Mouse (Mus musculus) midbrain, embryonic 11.5 days (tissue): ENCODE measurements around the gene Phldb3. TPM values are rescaled to one million over a fixed set of nuclear protein-coding genes. Genes with fewer than 3 reads are reported as not detected.

Source experiments
- ATAC-seq: fragments of 200-750 bp; cut with Nextera tagmentation; 2 replicates; pipeline ENCODE4 v1.8.0; 2017; ENCODE audit warnings: moderate TSS enrichment, moderate library complexity; ENCODE audit not compliant: low FRiP score
- DNase-seq: peaks from one replicate; pipeline ENCODE4 v3.0.0; 2015; ENCODE audit warnings: low spot score; ENCODE audit errors: missing footprints
- H3K27ac ChIP-seq: fragments of 300-500 bp; sonication (generic); 2 replicates; pipeline ENCODE4 v1.5.1; 2014; ENCODE audit warnings: low read depth, low read length
- H3K27me3 ChIP-seq: fragments of 300-500 bp; sonication (generic); 2 replicates; pipeline ENCODE4 v1.6.1; 2014; ENCODE audit warnings: mild to moderate bottlenecking, low read length, moderate library complexity, mixed read lengths; ENCODE audit not compliant: control insufficient read depth, insufficient read depth
- H3K36me3 ChIP-seq: fragments of 300-500 bp; sonication (generic); 2 replicates; pipeline ENCODE4 v1.6.1; 2014; ENCODE audit warnings: mild to moderate bottlenecking, low read length, moderate library complexity, mixed read lengths; ENCODE audit not compliant: control insufficient read depth, insufficient read depth
- H3K4me1 ChIP-seq: fragments of 300-500 bp; sonication (generic); 2 replicates; pipeline ENCODE4 v1.6.1; 2014; ENCODE audit warnings: low read length; ENCODE audit not compliant: control insufficient read depth, insufficient read depth
- H3K4me2 ChIP-seq: fragments of 300-500 bp; sonication (generic); 2 replicates; pipeline ENCODE4 v1.6.1; 2014; ENCODE audit warnings: mild to moderate bottlenecking, moderate library complexity
- H3K4me3 ChIP-seq: fragments of 300-500 bp; sonication (generic); 2 replicates; pipeline ENCODE4 v1.5.1; 2014; ENCODE audit warnings: low read depth, low read length
- H3K9ac ChIP-seq: fragments of 300-500 bp; sonication (generic); 2 replicates; pipeline ENCODE4 v1.6.1; 2014; ENCODE audit warnings: low read length
- H3K9me3 ChIP-seq: fragments of 300-500 bp; sonication (generic); 2 replicates; pipeline ENCODE4 v1.6.1; 2016; ENCODE audit warnings: low read length; ENCODE audit not compliant: control insufficient read depth
- WGBS: fragments of 180-500 bp; shearing (Covaris S2); extraction: QIAGEN DNeasy Blood & Tissue Kit; methylation state at CpG from one replicate; pipeline ENCODE4 v1.1.7; 2014; 5-methylcytosine and 5-hydroxymethylcytosine counted together
- polyA plus RNA-seq: library from polyadenylated mRNA; unstranded; fragments of >200 nt; fragmentation: Nextera tagmentation; extraction: Ambion mirVana; gene quantifications from 2 replicates; pipeline ENCODE4 v1.2.1, GENCODE M21; 2014

Phldb3 gene
- polyA plus RNA-seq, 1 experiment from 2014 or later, result not detected

DNA sequence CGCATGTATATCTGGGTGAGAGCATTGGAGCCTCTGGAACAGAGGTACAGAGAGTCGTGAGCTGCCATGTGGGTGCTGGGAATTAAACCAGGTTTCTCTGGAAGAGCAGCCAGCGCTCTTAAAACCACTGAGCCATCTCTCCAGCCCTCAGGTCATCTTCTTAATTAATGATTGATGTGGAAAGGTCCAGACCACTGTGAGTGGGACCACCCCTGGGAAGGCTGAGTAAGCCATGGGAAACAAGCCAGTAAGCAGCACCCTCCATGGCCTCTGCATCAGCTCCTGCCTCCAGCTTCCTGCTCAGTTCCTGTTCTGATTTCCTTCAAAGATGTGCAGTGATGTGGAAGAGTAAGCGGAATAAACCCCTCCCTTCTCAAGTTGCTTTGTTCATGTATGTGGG, 18.4 kb upstream of the Phldb3 start:
- DNase-seq, result no peak

DNA sequence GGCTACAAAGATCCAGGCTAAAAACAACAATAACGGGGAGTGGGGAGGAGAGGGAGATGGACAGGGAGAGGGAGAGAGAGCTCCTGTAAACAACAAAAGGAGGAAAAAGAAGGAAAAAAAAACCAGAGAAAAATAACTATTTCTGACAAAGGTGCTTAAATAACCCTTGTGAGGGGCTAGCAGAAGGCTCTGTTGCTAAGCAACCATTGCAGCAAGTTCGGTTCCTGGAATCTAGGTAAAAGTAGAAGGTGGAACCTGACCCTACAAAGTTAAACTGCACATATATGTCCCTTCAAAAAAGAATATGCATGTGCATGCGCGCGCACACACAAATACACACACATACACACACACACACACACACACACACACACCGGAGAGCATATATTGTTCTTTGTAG, 17.8 kb upstream of the Phldb3 start:
- H3K36me3 ChIP-seq, result no peaks in the 10 kb centered on the region
- H3K9me3 ChIP-seq, result no peaks in the 10 kb centered on the region
- ATAC-seq, result no peak
- 82% methylated on average over 6 of the region's 6 CpGs for WGBS
- H3K4me3 ChIP-seq, result no peak overlapping the region
- H3K4me2 ChIP-seq, result no peak overlapping the region
- no peak for DNase-seq
- no peak overlapping the region for H3K27ac ChIP-seq
- peaks cover 12% of the 10 kb centered on the region for H3K4me1 ChIP-seq
- peaks cover 10% of the 10 kb centered on the region for H3K27me3 ChIP-seq
- H3K9ac ChIP-seq, result no peak overlapping the region

More for the DNA sequence above, 18.4 kb upstream of the Phldb3 start:
- no peak overlapping the region for H3K4me2 ChIP-seq
- no peak overlapping the region for H3K9ac ChIP-seq
- peaks cover 12% of the 10 kb centered on the region for H3K4me1 ChIP-seq
- no peaks in the 10 kb centered on the region for H3K36me3 ChIP-seq
- peaks cover 10% of the 10 kb centered on the region for H3K27me3 ChIP-seq
- no peak for ATAC-seq
- H3K27ac ChIP-seq, result no peak overlapping the region
- WGBS, result 67% methylated on average over 4 of the region's 4 CpGs
- H3K4me3 ChIP-seq, result no peak overlapping the region
- no peaks in the 10 kb centered on the region for H3K9me3 ChIP-seq

DNA sequence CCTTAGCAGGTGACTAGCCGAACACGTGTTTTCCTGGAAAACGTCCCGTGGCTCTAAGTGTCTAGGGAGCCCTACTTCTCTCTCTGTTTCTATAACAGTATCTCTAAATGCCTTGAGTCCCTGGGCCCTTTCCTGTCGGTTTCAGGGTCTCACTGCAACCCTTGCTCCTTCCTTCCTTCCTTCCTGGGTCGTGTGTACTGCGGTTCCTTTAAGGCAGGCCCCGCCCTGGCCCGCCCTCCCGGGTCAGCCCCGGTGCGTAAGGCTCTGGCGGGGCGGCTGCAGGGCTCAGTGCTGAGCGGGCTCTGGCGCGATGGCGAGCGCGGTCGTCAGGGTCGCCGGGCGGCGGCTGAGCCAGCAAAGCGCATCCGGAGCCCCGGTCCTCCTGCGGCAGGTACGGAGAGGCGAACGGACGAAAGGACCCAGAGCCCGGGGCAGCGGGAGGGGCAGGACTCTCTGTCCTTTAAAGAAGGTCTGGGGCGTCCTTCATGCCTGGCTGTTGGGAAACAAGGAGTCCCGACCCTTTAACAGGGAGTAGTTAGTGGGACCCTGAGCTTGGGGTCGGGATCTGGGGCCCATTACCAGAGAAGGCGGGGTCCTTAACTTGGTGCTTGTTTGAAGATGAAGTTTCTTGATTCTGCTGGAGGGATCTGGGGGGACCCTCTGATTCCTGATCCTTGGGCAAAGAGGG, 16.8 kb upstream of the Phldb3 start:
- no peaks in the 10 kb centered on the region for H3K36me3 ChIP-seq
- H3K4me3 ChIP-seq, result peak overlapping the region; percentile 54
- no peaks in the 10 kb centered on the region for H3K9me3 ChIP-seq
- H3K27me3 ChIP-seq, result peaks cover 9% of the 10 kb centered on the region; the same call in 1 of the 2 replicates
- WGBS, result 3% methylated on average over 37 of the region's 39 CpGs
- peak overlapping the region; percentile 78 for H3K9ac ChIP-seq
- no peak overlapping the region for H3K27ac ChIP-seq
- ATAC-seq, result peak; percentile 91
- peak overlapping the region; percentile 49 for H3K4me2 ChIP-seq
- peaks cover 12% of the 10 kb centered on the region for H3K4me1 ChIP-seq
- DNase-seq, result peak; percentile 96

DNA sequence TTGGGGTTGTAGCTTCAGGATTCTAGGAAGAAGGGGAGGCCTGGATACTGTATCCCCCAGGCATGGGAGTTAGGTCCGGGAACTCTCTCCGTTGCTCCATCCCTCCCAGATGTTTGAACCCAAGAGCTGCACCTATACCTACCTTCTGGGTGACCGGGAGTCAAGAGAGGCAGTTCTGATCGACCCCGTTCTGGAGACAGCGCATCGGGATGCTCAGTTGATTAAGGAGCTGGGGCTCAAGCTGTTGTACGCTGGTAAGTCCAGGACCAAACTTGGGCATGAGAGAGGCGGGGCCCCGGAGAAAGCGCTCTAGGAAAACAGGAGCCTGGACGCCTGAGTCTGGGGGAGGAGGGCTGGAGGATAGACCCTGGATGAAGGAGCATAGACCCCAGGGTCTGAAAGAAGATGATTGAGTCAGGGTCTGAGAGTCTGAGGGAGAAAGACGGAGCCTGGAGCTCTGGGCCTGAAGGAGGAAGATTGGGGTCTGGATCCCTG, 16.2 kb upstream of the Phldb3 start:
- peaks cover 12% of the 10 kb centered on the region for H3K4me1 ChIP-seq
- peaks cover 9% of the 10 kb centered on the region; the same call in 1 of the 2 replicates for H3K27me3 ChIP-seq
- H3K4me3 ChIP-seq, result peak overlapping the region; percentile 54
- no peaks in the 10 kb centered on the region for H3K36me3 ChIP-seq
- H3K9ac ChIP-seq, result peak overlapping the region; percentile 78
- ATAC-seq, result peak; percentile 38
- peak overlapping the region; percentile 49 for H3K4me2 ChIP-seq
- no peaks in the 10 kb centered on the region for H3K9me3 ChIP-seq
- WGBS, result 2% methylated on average over 13 of the region's 13 CpGs
- DNase-seq, result no peak
- H3K27ac ChIP-seq, result no peak overlapping the region

DNA sequence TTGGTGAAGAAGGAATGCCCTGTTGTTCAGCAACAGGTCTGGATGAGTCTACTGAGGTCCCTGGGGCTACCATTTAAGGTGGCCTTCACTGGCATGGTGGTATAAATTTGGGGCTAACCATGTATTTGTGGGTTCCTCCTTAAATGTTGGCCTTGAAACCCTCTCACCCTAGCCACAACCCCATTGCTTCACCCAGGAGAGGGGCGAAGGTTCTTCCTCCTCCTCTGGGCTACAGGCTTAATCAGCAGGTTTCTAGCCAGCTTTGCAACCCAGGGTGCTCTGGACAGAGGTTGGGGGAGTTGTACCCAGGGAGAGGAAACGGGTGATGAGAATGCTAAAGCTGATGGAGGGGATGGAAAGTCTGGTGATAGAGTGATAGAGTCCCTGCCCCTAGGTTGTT, 15.1 kb upstream of the Phldb3 start:
- Histone ChIP-seq H3K4me3 (no peak overlapping the region), H3K27me3 (peaks cover 9% of the 10 kb centered on the region; the same call in 1 of the 2 replicates), H3K9me3 (no peaks in the 10 kb centered on the region), H3K27ac (no peak overlapping the region), H3K4me1 (peaks cover 12% of the 10 kb centered on the region), H3K36me3 (no peaks in the 10 kb centered on the region), H3K9ac (no peak overlapping the region), H3K4me2 (no peak overlapping the region)
- 74% methylated on average over 2 of the region's 2 CpGs for WGBS
- no peak for DNase-seq
- ATAC-seq, result no peak

DNA sequence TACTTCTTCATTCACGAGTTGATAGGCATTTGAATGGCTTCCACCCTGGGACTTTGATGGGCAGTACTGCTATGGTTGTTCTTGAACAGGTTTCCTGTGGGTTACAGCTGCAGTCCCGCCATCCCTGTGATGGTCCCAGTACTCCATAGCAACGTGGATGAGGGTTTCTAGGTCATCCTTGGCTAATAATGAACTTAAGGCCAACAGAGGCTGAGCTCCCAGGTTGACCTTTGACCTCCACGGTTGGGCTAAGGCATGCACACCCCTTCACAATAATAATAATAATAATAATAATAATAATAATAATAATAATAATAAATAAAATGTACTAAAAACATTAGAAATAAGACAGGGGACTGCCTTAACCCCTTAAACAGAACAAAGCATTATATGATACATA, 12.4 kb upstream of the Phldb3 start:
- H3K4me2 ChIP-seq, result no peak overlapping the region
- H3K27me3 ChIP-seq, result peaks cover 9% of the 10 kb centered on the region; the same call in 1 of the 2 replicates
- peaks cover 14% of the 10 kb centered on the region for H3K4me1 ChIP-seq
- DNase-seq (no peak), ATAC-seq (no peak)
- no peak overlapping the region for H3K4me3 ChIP-seq
- H3K9me3 ChIP-seq, result no peaks in the 10 kb centered on the region
- H3K9ac ChIP-seq, result no peak overlapping the region
- WGBS, result 74% methylated on average over 4 of the region's 4 CpGs
- H3K36me3 ChIP-seq, result no peaks in the 10 kb centered on the region
- H3K27ac ChIP-seq, result no peak overlapping the region

DNA sequence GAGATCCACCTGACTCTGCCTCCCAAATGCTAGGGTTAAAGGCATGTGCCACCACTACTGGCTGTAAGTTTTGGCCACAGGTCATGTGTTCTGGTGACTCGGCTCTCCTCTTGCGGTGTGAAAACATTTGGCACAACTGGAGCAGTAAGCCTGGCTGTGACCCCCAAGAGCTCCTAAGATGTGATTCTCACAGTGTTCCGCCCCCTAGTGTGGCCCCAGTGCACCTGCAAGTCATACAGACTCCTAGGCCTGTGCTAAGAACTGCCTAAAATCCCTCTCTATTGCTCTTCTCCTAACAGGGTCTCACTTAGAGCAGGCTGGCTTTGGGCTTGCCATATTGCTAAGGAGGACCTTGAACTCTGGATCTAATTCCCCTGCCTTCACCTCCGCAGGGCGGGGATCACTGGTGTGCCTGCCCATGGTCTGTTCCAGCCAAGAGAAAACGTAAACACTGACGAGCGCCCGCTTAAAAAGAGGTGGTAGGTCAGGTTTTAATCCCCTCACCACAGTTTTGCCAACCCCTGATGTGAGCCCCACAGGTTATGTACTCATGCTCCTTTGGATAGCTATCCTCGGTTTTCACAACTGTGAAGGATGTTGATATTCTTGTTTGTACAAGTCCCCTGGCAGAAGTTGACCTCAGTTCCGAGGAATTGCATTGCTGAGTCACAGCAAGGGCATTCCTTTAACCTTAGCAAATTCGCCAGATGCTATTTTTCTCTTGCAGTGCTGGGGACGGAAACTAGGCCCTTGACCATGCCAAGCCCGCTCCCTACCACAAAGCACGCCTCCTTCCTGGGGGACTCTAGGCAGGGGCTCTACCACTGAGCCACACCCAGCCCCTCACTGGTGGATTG, 11.1 kb upstream of the Phldb3 start:
- Histone ChIP-seq H3K4me2 (no peak overlapping the region), H3K9me3 (no peaks in the 10 kb centered on the region), H3K4me3 (no peak overlapping the region), H3K36me3 (no peaks in the 10 kb centered on the region), H3K27ac (no peak overlapping the region), H3K4me1 (peaks cover 5% of the 10 kb centered on the region), H3K27me3 (peaks cover 8% of the 10 kb centered on the region; the same call in 1 of the 2 replicates), H3K9ac (no peak overlapping the region)
- ATAC-seq, result no peak
- WGBS, result 75% methylated on average over 15 of the region's 15 CpGs
- no peak for DNase-seq

DNA sequence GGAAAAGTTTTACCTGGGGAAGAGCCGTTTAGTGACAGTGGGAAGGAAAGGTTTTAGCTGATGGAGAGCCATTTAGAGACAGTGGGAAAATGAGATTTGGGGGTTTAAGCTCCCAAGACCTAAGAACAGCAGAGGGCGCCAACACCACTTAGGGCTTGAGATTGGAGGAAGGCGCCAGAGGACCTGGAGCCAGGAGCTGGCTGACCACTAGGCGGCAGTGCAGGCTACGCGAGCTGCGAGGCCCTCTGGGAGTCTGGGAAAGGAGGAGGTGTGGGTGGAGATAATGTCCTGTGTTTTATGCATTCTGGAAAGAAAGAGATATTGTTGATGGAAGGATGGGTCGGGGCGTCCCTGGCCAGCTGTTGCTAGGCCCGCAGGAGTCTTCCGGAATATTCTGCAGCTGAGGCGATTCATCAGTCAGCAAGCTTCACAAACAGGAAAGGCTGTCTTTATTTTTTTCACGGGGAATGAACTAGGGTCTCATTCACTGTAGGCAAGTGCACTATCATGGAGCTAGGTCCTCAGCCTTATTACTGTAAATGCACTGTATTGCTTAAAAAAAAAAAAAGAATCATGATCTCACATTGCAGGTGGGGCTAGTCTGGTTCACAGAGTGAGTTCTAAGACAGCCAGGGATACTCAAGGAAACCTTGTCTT, 9.5 kb upstream of the Phldb3 start:
- Histone ChIP-seq H3K27ac (no peak overlapping the region), H3K4me3 (no peak overlapping the region)
- ATAC-seq, result peak; percentile 92

More for the DNA sequence above, 9.5 kb upstream of the Phldb3 start:
- Histone ChIP-seq H3K4me1 (0 out of 2 replicates have a peak, but pooled peaks cover 2% of the 10 kb centered on the region), H3K9me3 (no peaks in the 10 kb centered on the region), H3K36me3 (no peaks in the 10 kb centered on the region), H3K9ac (peak overlapping the region; percentile 39; the same call in 1 of the 2 replicates), H3K4me2 (peak overlapping the region; percentile 30), H3K27me3 (no peaks in the 10 kb centered on the region)
- DNase-seq, result peak; percentile 100
- WGBS, result 8% methylated on average over 13 of the region's 13 CpGs
